Mouse (Mus musculus): ENCODE data around the gene Trappc3.

The Trappc3 gene

GRCm38 (mm10) chr4:126251655-126252254, 10.4 kb upstream of the Trappc3 start:
- no peak for DNase-seq (ENCODE audit: low spot score)

DNA sequence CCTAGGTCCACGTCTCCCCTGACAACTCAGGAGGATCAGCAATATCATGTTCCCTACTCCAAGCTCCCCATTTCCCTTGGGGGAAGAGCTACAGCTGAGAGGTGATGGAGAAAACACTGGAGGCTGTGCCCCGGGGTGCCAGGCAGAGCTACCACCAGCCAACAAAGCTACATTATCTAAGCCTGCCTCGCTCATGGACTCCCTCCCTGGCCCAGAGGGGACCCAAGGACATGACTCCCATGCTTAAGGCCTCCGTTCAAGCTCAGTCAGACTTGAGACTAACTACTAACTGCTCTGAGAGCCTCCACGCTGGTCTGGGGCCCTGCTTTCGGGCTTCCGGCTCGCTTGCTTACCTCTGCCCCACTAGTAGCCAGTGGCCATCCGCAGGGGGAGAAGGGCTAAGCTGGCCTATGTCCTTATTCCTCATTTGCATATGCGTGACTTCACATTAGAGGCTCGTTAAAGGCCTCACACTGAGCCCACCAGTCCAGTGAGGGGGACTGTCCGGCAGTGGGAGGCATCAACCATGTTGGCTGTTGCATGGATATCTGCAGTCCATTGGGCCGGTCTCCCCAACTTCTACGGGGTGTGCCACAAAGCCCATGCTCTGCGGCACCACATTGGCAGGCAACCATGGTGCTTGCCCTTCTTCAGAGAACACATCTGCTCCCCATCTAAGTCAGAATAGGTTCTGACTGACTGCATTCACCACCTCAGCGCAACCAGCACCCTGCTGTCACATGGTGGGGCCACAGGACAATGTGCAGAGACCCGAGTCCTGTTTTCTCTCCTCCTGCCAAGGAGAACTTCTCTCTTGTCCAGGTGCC, 9.5 kb upstream of the Trappc3 start:
- DNase-seq (ENCODE audit: low spot score) = no peak

DNA sequence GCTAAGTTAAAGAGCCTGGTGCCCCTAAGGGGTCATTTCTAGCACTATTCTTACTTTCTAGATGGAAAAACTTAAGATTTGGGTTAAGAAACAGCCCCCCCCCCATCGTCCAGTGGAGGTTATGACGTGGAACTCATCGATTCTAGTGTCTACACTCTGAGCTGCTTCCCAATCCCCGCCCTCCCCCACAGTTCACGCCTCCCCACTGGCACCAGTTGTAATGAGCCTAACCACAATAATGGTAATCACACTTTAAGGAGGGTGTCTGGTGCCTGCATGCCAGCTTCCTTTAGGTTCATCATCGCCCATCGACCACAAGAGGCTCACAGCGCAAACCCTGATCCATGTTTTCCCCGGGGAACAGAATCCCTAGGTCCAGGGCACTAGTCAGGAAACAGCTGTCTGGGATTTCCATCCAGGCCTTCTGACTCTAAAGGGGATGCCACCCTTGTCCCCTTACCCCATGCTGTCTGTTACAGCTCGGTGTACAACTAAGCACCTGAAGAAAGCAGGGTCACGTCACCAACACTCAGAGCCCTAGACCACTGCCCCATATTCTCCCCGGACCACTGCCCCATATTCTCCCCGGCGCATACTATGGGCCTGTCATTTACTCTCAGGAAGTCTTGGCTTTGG, 8.4 kb upstream of the Trappc3 start:
- no peak for DNase-seq (ENCODE audit: low spot score)

DNA sequence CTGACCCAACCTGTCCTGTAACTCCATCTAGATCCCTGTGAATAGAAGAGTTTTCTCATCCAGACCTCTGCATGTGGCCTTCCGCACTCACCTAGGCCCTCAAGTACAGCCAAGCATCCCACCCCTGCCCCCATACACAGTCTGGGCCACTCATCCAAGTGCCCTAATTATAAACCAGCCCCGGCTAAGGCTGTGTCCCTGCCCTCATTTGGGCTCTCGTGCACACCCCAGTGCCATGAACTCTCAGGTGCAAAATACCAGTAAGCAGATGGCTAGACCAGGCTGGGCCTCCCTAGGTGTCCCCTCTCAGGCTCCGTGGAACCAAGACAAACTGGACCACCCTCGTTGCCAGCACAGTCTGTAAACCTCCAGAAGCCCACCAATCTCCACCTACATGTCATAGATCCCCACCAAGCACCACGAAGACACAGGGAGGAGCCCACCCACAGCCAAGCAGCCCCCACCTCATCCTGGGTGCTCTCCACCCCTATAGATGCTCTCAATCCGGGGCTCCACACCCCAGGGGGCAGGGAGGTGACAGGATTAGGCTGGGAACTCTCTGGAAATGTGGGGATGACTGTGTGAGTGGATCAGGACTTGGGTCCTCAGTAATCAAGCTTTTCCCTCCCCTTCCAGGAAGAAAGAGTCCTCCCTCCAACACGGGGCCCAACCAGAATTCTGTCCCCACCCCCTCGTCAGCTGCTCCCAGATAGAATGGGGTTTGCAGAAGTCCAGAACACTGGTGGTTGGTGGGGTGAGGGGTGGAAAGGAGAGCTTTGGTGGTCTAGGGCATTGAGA, 7.6 kb upstream of the Trappc3 start:
- no peak for DNase-seq (ENCODE audit: low spot score)

DNA sequence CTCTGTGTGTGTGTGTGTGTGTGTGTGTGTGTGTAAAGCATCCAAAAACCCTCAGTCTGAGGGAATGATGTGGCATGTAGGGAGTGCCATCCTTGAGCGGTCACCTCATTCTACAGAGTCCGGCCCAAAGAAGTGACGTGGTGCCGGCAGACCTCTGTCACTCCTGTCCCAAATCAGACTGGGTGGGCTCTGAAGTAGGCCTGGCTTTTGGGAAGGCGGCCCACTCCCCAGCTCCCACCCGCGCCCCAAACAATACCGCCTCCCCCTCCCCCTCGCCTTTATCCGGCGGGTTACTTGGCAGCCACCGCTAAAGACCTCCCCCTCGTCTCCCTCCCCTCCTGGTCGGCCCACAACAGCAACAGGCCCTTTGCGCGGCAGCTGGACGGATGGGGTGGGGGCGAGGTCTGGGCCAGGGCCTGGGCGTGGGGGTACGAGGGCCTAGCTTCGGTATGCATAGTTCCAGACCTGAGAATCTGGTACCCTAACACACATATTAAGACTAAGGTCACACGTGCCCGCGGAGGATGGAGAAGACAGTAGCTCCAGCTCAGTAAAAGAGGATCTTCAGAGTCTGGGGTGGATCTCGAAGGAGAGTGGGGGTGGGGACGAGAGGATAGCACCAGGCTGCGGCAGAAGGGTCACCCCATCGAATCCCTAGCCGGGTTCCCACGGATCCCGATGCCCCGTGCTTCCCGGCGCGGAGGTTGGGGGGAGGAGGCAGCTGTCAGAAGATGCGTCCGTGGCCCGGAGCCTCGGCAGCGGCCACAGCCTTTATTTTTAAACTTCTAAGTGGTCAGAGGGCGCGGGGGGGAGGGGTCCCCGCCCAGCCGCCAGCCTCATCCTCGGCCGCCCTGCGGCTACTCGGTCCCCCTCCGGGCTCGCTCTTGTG, 6.8 kb upstream of the Trappc3 start:
- no peak for DNase-seq (ENCODE audit: low spot score)

DNA sequence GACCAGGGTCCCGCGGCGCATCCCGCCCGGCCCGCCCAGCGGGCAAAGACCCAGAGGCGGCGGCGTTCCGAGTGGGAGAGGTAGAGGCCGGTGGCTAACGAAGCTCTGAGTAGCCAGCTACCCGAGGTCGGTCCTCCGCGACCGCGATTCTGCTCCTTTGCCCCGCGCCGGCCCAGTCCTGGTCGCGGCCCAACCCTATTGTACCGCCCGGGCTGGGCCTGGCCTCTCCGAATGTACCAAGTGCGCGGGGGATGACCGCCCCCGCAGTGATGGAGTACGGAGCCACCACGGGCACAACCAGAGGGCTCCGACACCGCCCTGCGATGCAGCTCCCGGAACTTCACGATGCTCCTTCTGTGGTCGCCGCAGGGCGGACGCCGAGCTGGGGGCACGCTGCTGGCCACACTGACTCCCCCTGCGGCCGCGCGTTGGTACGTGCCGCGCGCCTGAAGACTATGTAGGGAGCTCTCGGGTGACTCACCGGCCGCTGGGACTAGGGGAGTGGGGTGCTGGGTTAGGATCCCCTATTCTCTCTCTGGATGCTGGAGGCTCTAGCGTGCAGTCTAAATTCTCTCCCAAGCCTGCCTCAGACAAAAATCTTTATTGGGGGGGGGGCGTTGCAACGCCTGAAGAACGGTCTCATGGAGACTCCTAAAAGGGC, 5.9 kb upstream of the Trappc3 start, which contains the start of gene Map7d1:
Gene Map7d1 (minus strand): TSS at position 213 of the 661 bp plus-strand sequence.
- DNase-seq (ENCODE audit: low spot score) = peak; percentile 90

GRCm38 (mm10) chr4:126256967-126257881, 4.9 kb upstream of the Trappc3 start:
- no peak for DNase-seq (ENCODE audit: low spot score)

- DNase-seq (ENCODE audit: low spot score) = no peak
Observed at GRCm38 (mm10) chr4:126259063-126259462, 3.1 kb upstream of the Trappc3 start.

DNA sequence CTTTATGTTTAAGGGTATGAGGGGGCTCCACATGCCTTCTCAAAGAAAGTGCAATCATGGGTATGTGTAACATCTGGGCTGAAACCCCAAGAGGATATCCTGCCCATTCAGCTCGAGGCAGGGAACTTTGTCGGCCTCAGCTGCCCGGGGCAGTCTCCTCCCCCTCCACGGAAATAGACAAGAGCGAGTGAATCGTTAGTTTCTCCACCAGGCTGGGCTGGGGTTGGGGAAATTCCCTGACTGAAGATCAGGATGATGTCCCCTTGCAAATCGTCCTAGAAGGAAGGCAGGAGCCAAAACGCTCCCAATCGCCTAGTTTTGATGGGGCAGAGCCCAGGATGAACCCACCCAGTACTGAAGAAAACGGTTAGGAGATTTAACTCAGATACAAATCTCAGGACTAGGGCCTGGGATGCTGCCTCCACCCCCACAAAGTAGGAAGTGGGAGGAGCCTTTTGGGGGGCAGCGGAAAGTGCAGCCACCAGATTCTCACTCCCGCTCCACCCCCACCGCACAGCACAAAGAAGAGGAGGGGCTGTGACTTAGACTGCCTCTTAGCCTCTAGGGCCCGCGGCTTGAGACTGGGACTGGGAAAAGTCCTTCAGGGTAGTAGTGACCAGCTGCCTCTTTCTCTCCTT, 2.5 kb upstream of the Trappc3 start:
- peak; percentile 79 for DNase-seq (ENCODE audit: low spot score)

- peak; percentile 70 for DNase-seq (ENCODE audit: low spot score)
Observed at GRCm38 (mm10) chr4:126260520-126261201, 1.5 kb upstream of the Trappc3 start.

GRCm38 (mm10) chr4:126261266-126261665, 859 bp upstream of the Trappc3 start:
- DNase-seq (ENCODE audit: low spot score) = no peak

GRCm38 (mm10) chr4:126261675-126262074, 450 bp upstream of the Trappc3 start:
- DNase-seq (ENCODE audit: low spot score) = no peak

DNA sequence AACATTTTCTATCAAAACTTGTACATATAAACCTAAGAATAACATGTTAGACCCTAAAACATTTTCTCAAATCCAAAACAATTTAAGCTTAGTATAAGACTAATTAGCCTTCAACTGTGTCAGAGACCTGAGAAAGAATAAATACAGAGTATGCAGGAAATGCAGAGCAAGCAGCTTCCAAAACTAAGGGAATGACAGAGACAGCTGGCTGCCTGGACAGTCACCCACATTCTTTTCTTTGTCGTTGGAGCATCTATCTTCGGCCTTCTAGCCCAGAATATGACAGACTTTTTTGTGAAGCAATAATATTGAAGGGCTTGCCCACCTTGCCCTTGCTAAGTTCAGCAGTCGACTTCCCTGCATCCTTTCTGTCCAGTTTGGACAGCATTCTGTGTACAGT, 7.2 kb downstream of the Trappc3 start:
- no peak for DNase-seq (ENCODE audit: low spot score)

DNA sequence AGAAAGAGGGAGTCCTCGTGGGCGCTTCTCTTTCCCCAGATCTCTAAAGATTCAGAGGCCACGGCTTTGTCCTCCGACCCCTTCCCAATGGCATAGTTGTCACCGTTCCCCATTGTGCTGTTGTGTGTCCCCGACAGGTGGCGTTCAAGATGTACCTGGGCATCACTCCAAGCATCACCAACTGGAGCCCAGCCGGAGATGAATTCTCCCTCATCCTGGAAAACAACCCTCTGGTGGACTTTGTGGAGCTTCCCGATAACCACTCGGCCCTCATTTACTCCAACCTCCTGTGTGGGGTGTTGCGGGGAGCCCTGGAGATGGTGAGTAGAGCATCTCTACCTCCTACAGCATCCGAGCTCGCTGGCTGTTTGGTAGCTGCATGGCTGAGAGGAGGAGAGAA, 11.6 kb downstream of the Trappc3 start:
- DNase-seq (ENCODE audit: low spot score) = no peak

DNA sequence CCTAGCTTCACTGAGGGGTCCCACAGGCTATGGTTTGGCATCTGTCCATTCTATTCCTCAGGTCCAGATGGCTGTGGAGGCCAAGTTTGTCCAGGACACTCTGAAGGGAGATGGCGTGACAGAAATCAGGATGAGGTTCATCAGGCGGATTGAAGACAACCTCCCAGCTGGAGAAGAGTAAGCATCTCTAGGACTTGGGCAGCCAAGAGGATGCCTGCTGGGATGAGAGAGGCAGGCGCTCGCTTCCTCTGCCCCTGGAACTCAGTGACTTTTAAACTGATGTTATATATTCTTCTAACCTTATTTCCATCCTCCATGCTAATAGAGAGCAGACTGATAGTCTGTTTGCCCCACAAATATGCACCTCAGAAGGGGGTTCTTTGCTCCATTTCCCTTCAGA, 13.0 kb downstream of the Trappc3 start:
- no peak for DNase-seq (ENCODE audit: low spot score)

DNA sequence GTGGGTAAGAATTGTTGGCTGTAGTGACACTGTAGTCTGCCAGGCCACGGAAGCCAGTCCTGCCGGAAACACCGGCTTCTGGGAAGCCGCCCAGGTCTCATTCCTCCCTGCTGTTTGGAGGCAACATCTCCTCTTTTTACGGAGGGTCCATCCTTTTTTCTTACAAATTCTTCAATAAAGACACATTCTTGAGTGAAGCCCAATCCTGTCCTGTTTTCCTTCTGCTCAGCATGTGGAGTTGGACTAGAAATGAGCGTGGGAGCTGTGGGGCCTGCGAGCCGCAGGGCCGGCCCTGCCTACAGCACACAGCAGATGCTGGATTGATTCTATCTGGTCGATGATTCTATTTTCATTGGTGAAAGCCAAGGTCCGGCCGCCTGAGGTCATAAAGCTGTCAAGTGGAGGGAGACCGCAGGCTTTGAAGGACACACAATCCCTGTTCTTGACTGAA, 13.6 kb downstream of the Trappc3 start:
- no peak for DNase-seq (ENCODE audit: low spot score)

DNA sequence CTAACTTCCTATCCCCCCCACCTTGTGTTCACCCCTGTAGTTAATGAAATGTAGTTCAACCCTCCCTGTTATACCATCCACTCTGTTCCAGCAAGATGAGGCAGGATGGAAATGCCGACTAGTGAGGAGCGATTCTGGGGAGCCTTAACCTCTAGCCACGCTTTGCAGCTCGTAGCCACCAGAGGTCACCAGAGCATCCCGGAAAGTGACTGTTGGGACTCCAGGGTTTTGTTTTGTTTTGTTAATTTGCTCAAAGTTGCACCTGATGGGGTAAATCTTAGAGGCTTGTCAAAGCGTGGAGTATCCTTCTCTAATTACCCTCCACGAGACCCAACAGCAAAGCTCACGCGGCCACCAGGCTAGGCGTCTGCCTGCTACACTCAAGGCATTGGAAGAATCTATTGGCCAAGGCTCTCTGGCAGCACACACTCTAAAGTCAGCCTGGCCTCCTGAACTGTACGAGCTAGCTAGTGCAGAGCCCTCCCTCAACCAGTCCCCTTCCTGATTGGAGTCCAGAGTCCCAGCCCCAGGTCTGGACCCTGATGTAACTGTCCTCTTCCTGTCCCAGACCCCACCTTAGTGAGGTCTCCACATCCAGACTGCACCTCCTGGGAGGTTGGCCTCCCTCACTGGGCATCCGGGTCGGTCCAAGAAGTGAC, 15.9 kb downstream of the Trappc3 start:
- peak; percentile 72 for DNase-seq (ENCODE audit: low spot score)

DNA sequence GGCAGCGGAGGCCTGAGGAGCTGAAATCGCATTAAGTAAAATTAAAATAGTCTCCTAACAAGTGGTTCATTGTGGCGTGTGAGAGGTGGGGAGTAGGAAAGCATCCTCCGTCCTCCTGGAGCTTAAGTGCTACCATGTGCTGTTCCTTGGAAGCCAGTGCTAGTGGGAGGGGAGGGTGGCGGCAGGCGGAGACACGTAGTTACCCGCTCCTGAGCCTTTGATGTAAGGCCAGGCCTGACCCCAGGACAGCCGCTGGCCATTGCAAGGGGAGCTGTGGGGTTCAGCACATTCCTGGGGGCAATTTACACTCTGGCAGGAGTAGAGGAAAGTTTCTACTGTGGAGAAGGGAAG, 16.4 kb downstream of the Trappc3 start:
- DNase-seq (ENCODE audit: low spot score) = no peak
